Mouse (Mus musculus): ENCODE measurements around the gene Asb18. TPM values are rescaled to one million over a fixed set of nuclear protein-coding genes. Genes with fewer than 3 reads are reported as not detected.

Gene Asb18
- total RNA-seq, 2 experiments from 2014 or later, result 1.5 to 1.6 TPM

GRCm38 (mm10) chr1:89977261-89977660 is 37.2 kb downstream of the Asb18 start:
- intact Hi-C loops (cut with DNase I), result no loop called here
- DNase-seq (ENCODE audit: low spot score in 2 of 2), result no peak

- DNase-seq (ENCODE audit: low spot score in 2 of 2), result no peak
- intact Hi-C loops (cut with DNase I), result no loop called here
Observed at GRCm38 (mm10) chr1:89976411-89976810, 38.1 kb downstream of the Asb18 start.

GRCm38 (mm10) chr1:89974541-89974940 is 39.9 kb downstream of the Asb18 start:
- intact Hi-C loops (cut with DNase I), result no loop called here
- no peak for DNase-seq (ENCODE audit: low spot score in 2 of 2)

- intact Hi-C loops (cut with DNase I), result no loop called here
- DNase-seq (ENCODE audit: low spot score in 2 of 2), result no peak
Observed at GRCm38 (mm10) chr1:89971848-89972247, 42.6 kb downstream of the Asb18 start.

GRCm38 (mm10) chr1:89969714-89970110 is 44.8 kb downstream of the Asb18 start:
- intact Hi-C loops (cut with DNase I), result no loop called here
- no peak for DNase-seq (ENCODE audit: low spot score in 2 of 2)

GRCm38 (mm10) chr1:89969072-89969713 is 45.3 kb downstream of the Asb18 start:
- no peak for DNase-seq (ENCODE audit: low spot score in 2 of 2)
- intact Hi-C loops (cut with DNase I), result no loop called here

- DNase-seq (ENCODE audit: low spot score in 2 of 2), result peak; percentile 66 to 78
- intact Hi-C loops (cut with DNase I), result no loop called here
Observed at GRCm38 (mm10) chr1:89968111-89968851, 46.2 kb downstream of the Asb18 start.

- intact Hi-C loops (cut with DNase I), result no loop called here
- DNase-seq (ENCODE audit: low spot score in 2 of 2), result peak in 1 of 2 experiments; percentile 19
Observed at GRCm38 (mm10) chr1:89967585-89967984, 46.9 kb downstream of the Asb18 start.

- intact Hi-C loops (cut with DNase I), result no loop called here
- no peak for DNase-seq (ENCODE audit: low spot score in 2 of 2)
Observed at GRCm38 (mm10) chr1:89964426-89964825, 50.0 kb downstream of the Asb18 start.

- DNase-seq (ENCODE audit: low spot score in 2 of 2), result no peak
- intact Hi-C loops (cut with DNase I), result no loop called here
Observed at GRCm38 (mm10) chr1:89963296-89963695, 51.2 kb downstream of the Asb18 start.

- intact Hi-C loops (cut with DNase I), result no loop called here
- no peak for DNase-seq (ENCODE audit: low spot score in 2 of 2)
Observed at GRCm38 (mm10) chr1:89962092-89962491, 52.4 kb downstream of the Asb18 start.

- no peak for DNase-seq (ENCODE audit: low spot score in 2 of 2)
- intact Hi-C loops (cut with DNase I), result no loop called here
Observed at GRCm38 (mm10) chr1:89959393-89959792, 55.1 kb downstream of the Asb18 start.

- intact Hi-C loops (cut with DNase I), result loop anchor here (1.0 to 5.0 kb wide), 4 partner anchors 81 to 299 kb away; no protein-coding TSS in a partner anchor
Observed at GRCm38 (mm10) chr1:89943202-89943601, 71.3 kb downstream of the Asb18 start.

GRCm38 (mm10) chr1:89942395-89942976 is 72.0 kb downstream of the Asb18 start:
- intact Hi-C loops (cut with DNase I), result loop anchor here (2.0 to 5.0 kb wide), 3 partner anchors 80 to 274 kb away; no protein-coding TSS in a partner anchor
- DNase-seq (ENCODE audit: low spot score in 2 of 2), result no peak

More at GRCm38 (mm10) chr1:89943202-89943601, 71.3 kb downstream of the Asb18 start:
- peak; percentile 59 to 62 for DNase-seq (ENCODE audit: low spot score in 2 of 2)

- intact Hi-C loops (cut with DNase I), result loop anchor here (2.0 to 5.0 kb wide), 3 partner anchors 80 to 273 kb away; no protein-coding TSS in a partner anchor
- DNase-seq (ENCODE audit: low spot score in 2 of 2), result no peak
Observed at GRCm38 (mm10) chr1:89941701-89942381, 72.6 kb downstream of the Asb18 start.

- DNase-seq (ENCODE audit: low spot score in 2 of 2), result no peak
- intact Hi-C loops (cut with DNase I), result loop anchor here (5.0 kb wide), 2 partner anchors 79 to 174 kb away; no protein-coding TSS in a partner anchor
Observed at GRCm38 (mm10) chr1:89940961-89941524, 73.4 kb downstream of the Asb18 start.

GRCm38 (mm10) chr1:89939981-89940726 is 74.3 kb downstream of the Asb18 start:
- intact Hi-C loops (cut with DNase I), result loop anchor here (5.0 kb wide), 2 partner anchors 78 to 173 kb away; no protein-coding TSS in a partner anchor
- no peak for DNase-seq (ENCODE audit: low spot score in 2 of 2)

- intact Hi-C loops (cut with DNase I), result no loop called here
- DNase-seq (ENCODE audit: low spot score in 2 of 2), result no peak
Observed at GRCm38 (mm10) chr1:89939596-89939960, 74.9 kb downstream of the Asb18 start.
